Mouse (Mus musculus): ENCODE measurements at regions not wholly inside any gene's neighbourhood (a gene's known extent, or its start where the extent isn't known, plus 50 kb on each side); places are given as distances from the start of the nearest gene placed in this dataset.
A peak's percentile ranks its signal among the peaks of the same experiment; 100 is the strongest.
"Not testable (repeated sequence)": the region's sequence is repeated elsewhere in the genome, so short reads cannot be mapped to it uniquely, and the experiment has no call there.

- peak; percentile 54; the same call in 1 of the 2 replicates for ATAC-seq (replicated peaks; ENCODE audit: low FRiP score, low read depth)
- H3K36me3 ChIP-seq (ENCODE audit: insufficient read depth, low read length) = no peaks in the 10 kb centered on the region
- 10% methylated on average over 17 of the region's 17 CpGs for WGBS
- H3K27ac ChIP-seq = no peak overlapping the region
- no peak overlapping the region for H3K4me2 ChIP-seq (ENCODE audit: low read length)
- TF ChIP-seq CTCF (IDR thresholded peaks at IDR 0.05; ENCODE audit: low read depth) = peak; percentile 99
- no peaks in the 10 kb centered on the region for H3K4me1 ChIP-seq (replicated peaks; ENCODE audit: insufficient read depth, low read length)
- H3K9me3 ChIP-seq (replicated peaks; ENCODE audit: low read length) = no peaks in the 10 kb centered on the region
- no peak overlapping the region for H3K4me3 ChIP-seq (replicated peaks; ENCODE audit: low read depth, low read length)
- H3K9ac ChIP-seq (ENCODE audit: low read depth, low read length) = no peak overlapping the region
- H3K27me3 ChIP-seq (ENCODE audit: insufficient read depth, low read length) = peaks cover 22% of the 10 kb centered on the region; the same call in 1 of the 2 replicates
- peak; percentile 92 for DNase-seq (ENCODE audit: low spot score)
These were observed 67.0 kb upstream of the Top1 start for GRCm38 (mm10) chr2:160578384-160579320.

- no peak overlapping the region for H3K27ac ChIP-seq
These were observed 65.4 kb upstream of the Top1 start for GRCm38 (mm10) chr2:160580250-160580649.

GRCm38 (mm10) chr2:160581029-160581428, 64.7 kb upstream of the Top1 start:
- Histone ChIP-seq H3K4me1 (replicated peaks; ENCODE audit: insufficient read depth, low read length) (no peaks in the 10 kb centered on the region), H3K4me2 (ENCODE audit: low read length) (no peak overlapping the region)
- WGBS = 13% methylated on average over 9 of the region's 9 CpGs

More at GRCm38 (mm10) chr2:160580250-160580649, 65.4 kb upstream of the Top1 start:
- H3K9ac ChIP-seq (ENCODE audit: low read depth, low read length) = no peak overlapping the region
- no peaks in the 10 kb centered on the region for H3K4me1 ChIP-seq (replicated peaks; ENCODE audit: insufficient read depth, low read length)
- H3K4me2 ChIP-seq (ENCODE audit: low read length) = no peak overlapping the region
- H3K9me3 ChIP-seq (replicated peaks; ENCODE audit: low read length) = no peaks in the 10 kb centered on the region
- H3K27me3 ChIP-seq (ENCODE audit: insufficient read depth, low read length) = peaks cover 22% of the 10 kb centered on the region; the same call in 1 of the 2 replicates
- no peak for DNase-seq (ENCODE audit: low spot score)
- ATAC-seq (replicated peaks; ENCODE audit: low FRiP score, low read depth) = no peak
- H3K36me3 ChIP-seq (ENCODE audit: insufficient read depth, low read length) = no peaks in the 10 kb centered on the region
- WGBS = 40% methylated on average over 9 of the region's 9 CpGs
- no peak overlapping the region for H3K4me3 ChIP-seq (replicated peaks; ENCODE audit: low read depth, low read length)
- TF ChIP-seq CTCF (IDR thresholded peaks at IDR 0.05; ENCODE audit: low read depth) = no peak

GRCm38 (mm10) chr2:160583034-160583433, 62.7 kb upstream of the Top1 start:
- WGBS = 97% methylated on average over 19 of the region's 19 CpGs
- not testable (repeated sequence) for H3K9ac ChIP-seq (ENCODE audit: low read depth, low read length); H3K4me3 ChIP-seq (replicated peaks; ENCODE audit: low read depth, low read length); H3K4me2 ChIP-seq (ENCODE audit: low read length); DNase-seq (ENCODE audit: low spot score); H3K9me3 ChIP-seq (replicated peaks; ENCODE audit: low read length); H3K4me1 ChIP-seq (replicated peaks; ENCODE audit: insufficient read depth, low read length); H3K36me3 ChIP-seq (ENCODE audit: insufficient read depth, low read length); H3K27ac ChIP-seq; ATAC-seq (replicated peaks; ENCODE audit: low FRiP score, low read depth)
- peaks cover 22% of the 10 kb centered on the region; the same call in 1 of the 2 replicates for H3K27me3 ChIP-seq (ENCODE audit: insufficient read depth, low read length)

More at GRCm38 (mm10) chr2:160581029-160581428, 64.7 kb upstream of the Top1 start:
- H3K4me3 ChIP-seq (replicated peaks; ENCODE audit: low read depth, low read length) = no peak overlapping the region
- peaks cover 22% of the 10 kb centered on the region; the same call in 1 of the 2 replicates for H3K27me3 ChIP-seq (ENCODE audit: insufficient read depth, low read length)
- TF ChIP-seq CTCF (IDR thresholded peaks at IDR 0.05; ENCODE audit: low read depth) = no peak
- no peak overlapping the region for H3K27ac ChIP-seq
- ATAC-seq (replicated peaks; ENCODE audit: low FRiP score, low read depth) (peak; percentile 40; the same call in 1 of the 2 replicates), DNase-seq (ENCODE audit: low spot score) (no peak)
- no peak overlapping the region for H3K9ac ChIP-seq (ENCODE audit: low read depth, low read length)
- no peaks in the 10 kb centered on the region for H3K9me3 ChIP-seq (replicated peaks; ENCODE audit: low read length)
- no peaks in the 10 kb centered on the region for H3K36me3 ChIP-seq (ENCODE audit: insufficient read depth, low read length)

GRCm38 (mm10) chr2:160583506-160583905, 62.2 kb upstream of the Top1 start:
- no peak overlapping the region for H3K27ac ChIP-seq
- H3K4me1 ChIP-seq (replicated peaks; ENCODE audit: insufficient read depth, low read length) = no peaks in the 10 kb centered on the region
- TF ChIP-seq CTCF (IDR thresholded peaks at IDR 0.05; ENCODE audit: low read depth) = no peak
- DNase-seq (ENCODE audit: low spot score) = no peak
- H3K36me3 ChIP-seq (ENCODE audit: insufficient read depth, low read length) = no peaks in the 10 kb centered on the region
- H3K9me3 ChIP-seq (replicated peaks; ENCODE audit: low read length) = no peaks in the 10 kb centered on the region
- no peak overlapping the region for H3K4me3 ChIP-seq (replicated peaks; ENCODE audit: low read depth, low read length)
- H3K4me2 ChIP-seq (ENCODE audit: low read length) = no peak overlapping the region
- no peak for ATAC-seq (replicated peaks; ENCODE audit: low FRiP score, low read depth)
- H3K27me3 ChIP-seq (ENCODE audit: insufficient read depth, low read length) = peaks cover 18% of the 10 kb centered on the region; the same call in 1 of the 2 replicates
- 61% methylated on average over 6 of the region's 6 CpGs for WGBS
- H3K9ac ChIP-seq (ENCODE audit: low read depth, low read length) = no peak overlapping the region

- TF ChIP-seq CTCF (IDR thresholded peaks at IDR 0.05; ENCODE audit: low read depth) = no peak
- WGBS = 46% methylated on average over 9 of the region's 9 CpGs
- DNase-seq (ENCODE audit: low spot score) = no peak
These were observed 61.1 kb upstream of the Top1 start for GRCm38 (mm10) chr2:160584568-160584967.

More at GRCm38 (mm10) chr2:160584568-160584967, 61.1 kb upstream of the Top1 start:
- no peaks in the 10 kb centered on the region for H3K4me1 ChIP-seq (replicated peaks; ENCODE audit: insufficient read depth, low read length)
- H3K9me3 ChIP-seq (replicated peaks; ENCODE audit: low read length) = no peaks in the 10 kb centered on the region
- H3K4me2 ChIP-seq (ENCODE audit: low read length) = no peak overlapping the region
- H3K9ac ChIP-seq (ENCODE audit: low read depth, low read length) = no peak overlapping the region
- H3K27ac ChIP-seq = no peak overlapping the region
- ATAC-seq (replicated peaks; ENCODE audit: low FRiP score, low read depth) = no peak
- H3K36me3 ChIP-seq (ENCODE audit: insufficient read depth, low read length) = no peaks in the 10 kb centered on the region
- H3K4me3 ChIP-seq (replicated peaks; ENCODE audit: low read depth, low read length) = no peak overlapping the region
- 0 out of 2 replicates have a peak, but pooled peaks cover 10% of the 10 kb centered on the region for H3K27me3 ChIP-seq (ENCODE audit: insufficient read depth, low read length)

Data from kidney, postnatal 0 days (tissue).